In genomic region chr8:105780298-105780697, GRCm38 (mm10) we compare ENCODE assay signal across 33 mouse cellular contexts. TPM values are rescaled to one million over a fixed set of nuclear protein-coding genes. Genes with fewer than 3 reads are reported as not detected.
DNase-seq lines count a peak whose midpoint lies in the region; ATAC-seq and TF ChIP-seq lines count a peak whose summit lies in the region.
"Had no signal": no experiment of that assay in that cellular context is flagged by ENCODE, and none has a peak within 500 bp of the region (broad histone marks: within the 10 kb centered on the region; RNA-seq: fewer than 3 reads in every experiment).

No protein-coding gene starts in this region.

- no peak overlapping the region for H3K4me3 ChIP-seq in midbrain, embryonic 11.5 days (ENCODE audit: low read depth, low read length)
- no peak overlapping the region for H3K4me3 ChIP-seq in midbrain, embryonic 16.5 days (ENCODE audit: low read depth, low read length)
- H3K4me3 ChIP-seq in macrophage (ENCODE audit: inconsistent target): no peak overlapping the region
- no peak overlapping the region for H3K4me3 ChIP-seq in forebrain, postnatal 0 days (ENCODE audit: low read depth, low read length)
- H3K4me3 ChIP-seq in layer of hippocampus, adult 2 months: no peak overlapping the region
- H3K4me3 ChIP-seq: embryonic facial prominence, embryonic 10.5 days; embryonic facial prominence, embryonic 13.5 days; erythroblast, embryonic 14.5 days; forebrain, embryonic 12.5 days; forebrain, embryonic 15.5 days; heart, embryonic 15.5 days had no signal

- H3K4me1 ChIP-seq in midbrain, embryonic 11.5 days (ENCODE audit: control insufficient read depth, insufficient read depth, low read length): no peaks in the 10 kb centered on the region
- no peaks in the 10 kb centered on the region for H3K4me1 ChIP-seq in midbrain, embryonic 16.5 days (ENCODE audit: control insufficient read depth, insufficient read depth, low read length)
- no peaks in the 10 kb centered on the region for H3K4me1 ChIP-seq in forebrain, postnatal 0 days (ENCODE audit: insufficient read depth)
- H3K4me1 ChIP-seq: embryonic facial prominence, embryonic 10.5 days; embryonic facial prominence, embryonic 13.5 days; forebrain, embryonic 12.5 days; forebrain, embryonic 15.5 days; heart, embryonic 15.5 days had no signal

- no peaks in the 10 kb centered on the region for H3K27me3 ChIP-seq in midbrain, embryonic 11.5 days (ENCODE audit: control insufficient read depth, insufficient read depth, low read length)
- H3K27me3 ChIP-seq in midbrain, embryonic 16.5 days (ENCODE audit: control insufficient read depth, insufficient read depth, low read depth, low read length): no peaks in the 10 kb centered on the region
- H3K27me3 ChIP-seq in forebrain, postnatal 0 days (ENCODE audit: insufficient read depth, low read length): no peaks in the 10 kb centered on the region
- H3K27me3 ChIP-seq: embryonic facial prominence, embryonic 13.5 days; forebrain, embryonic 12.5 days; forebrain, embryonic 15.5 days; heart, embryonic 15.5 days had no signal

- TF ChIP-seq CTCF in forebrain, postnatal 0 days (IDR thresholded peaks at IDR 0.05; ENCODE audit: low read depth): no peak
- no peak for TF ChIP-seq CTCF in layer of hippocampus, adult 2 months (conservative IDR thresholded peaks at IDR 0.05)

- no peak for ATAC-seq in midbrain, embryonic 11.5 days (ENCODE audit: low FRiP score)
- no peak for ATAC-seq in midbrain, embryonic 16.5 days
- peak; percentile 79 for ATAC-seq in megakaryocyte progenitor cell, adult 5-6 weeks (replicated peaks; ENCODE audit: poor library complexity)
- no peak for ATAC-seq in forebrain, postnatal 0 days
- ATAC-seq: CD4-positive, CD25-positive, alpha-beta regulatory T cell, adult 4 months; forebrain, embryonic 15.5 days; hindbrain, postnatal 0 days; inflammation-experienced regulatory T-cells, adult 6 months had no signal

- no peak overlapping the region for H3K27ac ChIP-seq in midbrain, embryonic 11.5 days (ENCODE audit: low read depth, low read length)
- no peak overlapping the region for H3K27ac ChIP-seq in midbrain, embryonic 16.5 days (ENCODE audit: low read length)
- H3K27ac ChIP-seq in macrophage: peak overlapping the region; percentile 29
- H3K27ac ChIP-seq in forebrain, postnatal 0 days (ENCODE audit: low read depth, low read length): no peak overlapping the region
- H3K27ac ChIP-seq in layer of hippocampus, adult 2 months: no peak overlapping the region
- H3K27ac ChIP-seq: embryonic facial prominence, embryonic 10.5 days; embryonic facial prominence, embryonic 13.5 days; forebrain, embryonic 12.5 days; forebrain, embryonic 15.5 days; heart, embryonic 15.5 days; hindbrain, embryonic 14.5 days; hindbrain, postnatal 0 days had no signal

- no peak overlapping the region for H3K9ac ChIP-seq in midbrain, embryonic 11.5 days (ENCODE audit: low read length)
- H3K9ac ChIP-seq in midbrain, embryonic 16.5 days (ENCODE audit: low read depth, low read length): no peak overlapping the region
- H3K9ac ChIP-seq in forebrain, postnatal 0 days: no peak overlapping the region
- H3K9ac ChIP-seq: embryonic facial prominence, embryonic 13.5 days; forebrain, embryonic 12.5 days; forebrain, embryonic 15.5 days; heart, embryonic 15.5 days; hindbrain, embryonic 14.5 days had no signal

- no peaks in the 10 kb centered on the region for H3K9me3 ChIP-seq in midbrain, embryonic 11.5 days (ENCODE audit: control insufficient read depth, low read length)
- no peaks in the 10 kb centered on the region for H3K9me3 ChIP-seq in midbrain, embryonic 16.5 days (replicated peaks; ENCODE audit: control insufficient read depth, low read length, poor library complexity, severe bottlenecking)
- no peaks in the 10 kb centered on the region for H3K9me3 ChIP-seq in forebrain, postnatal 0 days (ENCODE audit: low read length)
- H3K9me3 ChIP-seq: embryonic facial prominence, embryonic 10.5 days; embryonic facial prominence, embryonic 13.5 days; forebrain, embryonic 12.5 days; forebrain, embryonic 15.5 days; heart, embryonic 15.5 days had no signal

- peaks cover 11% of the 10 kb centered on the region; the same call in 1 of the 2 replicates for H3K79me2 ChIP-seq in macrophage (ENCODE audit: inconsistent target)

- 91% methylated on average over 5 of the region's 5 CpGs for WGBS in midbrain, embryonic 11.5 days
- WGBS in midbrain, embryonic 16.5 days: 95% methylated on average over 5 of the region's 5 CpGs
- 38% methylated on average over 5 of the region's 5 CpGs for WGBS in macrophage (ENCODE audit: missing documents)
- WGBS in forebrain, postnatal 0 days: 93% methylated on average over 5 of the region's 5 CpGs

- peak; percentile 23 for DNase-seq in midbrain, embryonic 11.5 days (ENCODE audit: low spot score, missing footprints)
- no peak for DNase-seq in forebrain, postnatal 0 days
- DNase-seq in cerebellum, postnatal 10 days: no peak
- DNase-seq in layer of hippocampus, adult 2 months (ENCODE audit: low spot score in 2 of 2): no peak
- DNase-seq: adrenal gland, adult 2 months; adrenal gland, postnatal 14 days; cerebellum, adult 18-20 months; cerebellum, adult 9-10 months; cerebellum, postnatal 25 days; gastrocnemius, postnatal 10 days; gastrocnemius, postnatal 36 days; heart, adult 11 months; heart, postnatal 10 days; heart, postnatal 4 days had no signal

- no peak overlapping the region for H3K4me2 ChIP-seq in midbrain, embryonic 11.5 days
- H3K4me2 ChIP-seq in midbrain, embryonic 16.5 days (ENCODE audit: low read length): no peak overlapping the region
- H3K4me2 ChIP-seq in forebrain, postnatal 0 days (ENCODE audit: low read depth): no peak overlapping the region
- H3K4me2 ChIP-seq: embryonic facial prominence, embryonic 13.5 days; forebrain, embryonic 12.5 days; forebrain, embryonic 15.5 days; heart, embryonic 11.5 days; heart, embryonic 15.5 days; hindbrain, embryonic 14.5 days had no signal

- peaks cover 18% of the 10 kb centered on the region for H3K36me3 ChIP-seq in midbrain, embryonic 11.5 days (ENCODE audit: control insufficient read depth, insufficient read depth, low read length)
- peaks cover 29% of the 10 kb centered on the region for H3K36me3 ChIP-seq in midbrain, embryonic 16.5 days (ENCODE audit: control insufficient read depth, insufficient read depth, low read length)
- peaks cover 74% of the 10 kb centered on the region for H3K36me3 ChIP-seq in macrophage (ENCODE audit: inconsistent target)
- peaks cover 61% of the 10 kb centered on the region for H3K36me3 ChIP-seq in forebrain, postnatal 0 days (ENCODE audit: insufficient read depth)

RNA-seq across cellular contexts. Expression of gene Gfod2, which starts 21.8 kb away (rescaled TPM):
- 36.5 and 38.8 TPM in 2 replicates for polyA plus RNA-seq in midbrain, embryonic 11.5 days (2014; fragmentation: Nextera tagmentation; extraction: Ambion mirVana)
- polyA plus RNA-seq in midbrain, embryonic 16.5 days (2015; fragmentation: Nextera tagmentation; extraction: Ambion mirVana): 94.0 and 95.6 TPM in 2 replicates
- total RNA-seq in macrophage (2018; cell fraction: chromatin; rRNA removed): 1 to 10 TPM in 7 of 26 experiments, under 1 TPM in 17, not detected in 2; 0.15 to 2.4 (median 0.70) TPM
- total RNA-seq in macrophage (2018; cell fraction: cytosol; rRNA removed): 1 to 10 TPM in 2 of 26 experiments, under 1 TPM in 24; 0.17 to 1.3 (median 0.46) TPM
- 1 to 10 TPM in 6 of 26 experiments, under 1 TPM in 19, not detected in 1; 0.26 to 2.6 (median 0.59) TPM for total RNA-seq in macrophage (2018; cell fraction: nucleus; rRNA removed)
- polyA plus RNA-seq in macrophage (2018): 0.26 to 0.85 TPM (median 0.67 TPM) in 3 replicates
- total RNA-seq in megakaryocyte progenitor cell, adult 5-6 weeks (2015): 0.74 and 1.0 TPM in 2 replicates
- 1.4 and 4.2 TPM in 2 replicates for total RNA-seq in megakaryocyte progenitor cell, adult 5-6 weeks (2017)
- total RNA-seq in forebrain, postnatal 0 days (2014; rRNA removed): 42.6 and 51.2 TPM in 2 replicates
- polyA plus RNA-seq in forebrain, postnatal 0 days (2015; fragmentation: Nextera tagmentation; extraction: Ambion mirVana): 58.4 and 71.2 TPM in 2 replicates
- 10 to 100 TPM; 18.2 to 22.8 TPM for total RNA-seq in layer of hippocampus, adult 2 months (2021)

RNA-seq across cellular contexts. Expression of gene Ranbp10, which starts 46.9 kb away (rescaled TPM):
- polyA plus RNA-seq in midbrain, embryonic 11.5 days (2014; fragmentation: Nextera tagmentation; extraction: Ambion mirVana): 10.9 and 11.2 TPM in 2 replicates
- 9.6 and 12.6 TPM in 2 replicates for polyA plus RNA-seq in midbrain, embryonic 16.5 days (2015; fragmentation: Nextera tagmentation; extraction: Ambion mirVana)
- total RNA-seq in macrophage (2018; cell fraction: chromatin; rRNA removed): 100 to 1,000 TPM in 5 of 26 experiments, 10 to 100 TPM in 21; 38.8 to 151 (median 78.5) TPM
- 10 to 100 TPM; 18.9 to 48.5 (median 31.8) TPM for total RNA-seq in macrophage (2018; cell fraction: cytosol; rRNA removed)
- 100 to 1,000 TPM in 3 of 26 experiments, 10 to 100 TPM in 23; 34.2 to 108 (median 55.8) TPM for total RNA-seq in macrophage (2018; cell fraction: nucleus; rRNA removed)
- polyA plus RNA-seq in macrophage (2018): 16.5 to 33.9 TPM (median 23.7 TPM) in 3 replicates
- 12.6 and 13.2 TPM in 2 replicates for total RNA-seq in megakaryocyte progenitor cell, adult 5-6 weeks (2015)
- total RNA-seq in megakaryocyte progenitor cell, adult 5-6 weeks (2017): 7.7 and 9.2 TPM in 2 replicates
- total RNA-seq in forebrain, postnatal 0 days (2014; rRNA removed): 9.8 and 13.6 TPM in 2 replicates
- polyA plus RNA-seq in forebrain, postnatal 0 days (2015; fragmentation: Nextera tagmentation; extraction: Ambion mirVana): 3.5 and 4.5 TPM in 2 replicates
- total RNA-seq in layer of hippocampus, adult 2 months (2021): 10 to 100 TPM; 25.1 to 27.3 TPM

RNA-seq across cellular contexts. Expression of gene Tsnaxip1, which starts 47.2 kb away (rescaled TPM):
- polyA plus RNA-seq in midbrain, embryonic 11.5 days (2014; fragmentation: Nextera tagmentation; extraction: Ambion mirVana): 0.15 and 0.18 TPM in 2 replicates
- polyA plus RNA-seq in midbrain, embryonic 16.5 days (2015; fragmentation: Nextera tagmentation; extraction: Ambion mirVana): 0.77 and 0.93 TPM in 2 replicates
- total RNA-seq in macrophage (2018; cell fraction: chromatin; rRNA removed): not detected
- under 1 TPM in 1 of 26 experiments, not detected in 25; 0.08 TPM for total RNA-seq in macrophage (2018; cell fraction: cytosol; rRNA removed)
- total RNA-seq in macrophage (2018; cell fraction: nucleus; rRNA removed): not detected
- polyA plus RNA-seq in macrophage (2018): not detected in 3 replicates
- not detected in 2 replicates for total RNA-seq in megakaryocyte progenitor cell, adult 5-6 weeks (2015)
- total RNA-seq in megakaryocyte progenitor cell, adult 5-6 weeks (2017): not detected in 2 replicates
- total RNA-seq in forebrain, postnatal 0 days (2014; rRNA removed): 0.67 and 1.2 TPM in 2 replicates
- polyA plus RNA-seq in forebrain, postnatal 0 days (2015; fragmentation: Nextera tagmentation; extraction: Ambion mirVana): 0.92 and 1.1 TPM in 2 replicates
- under 1 TPM; 0.22 to 0.28 TPM for total RNA-seq in layer of hippocampus, adult 2 months (2021)
- total RNA-seq: adrenal gland, adult 2 months; adrenal gland, postnatal 14 days; adrenal gland, postnatal 4 days; common myeloid progenitor, adult 5-6 weeks; gastrocnemius, adult 18-20 months; gastrocnemius, postnatal 10 days; gastrocnemius, postnatal 36 days; heart, adult 8-10 months; heart, postnatal 10 days; heart, postnatal 4 days; MEL had no signal
- polyA plus RNA-seq: adrenal gland, adult 2 months; erythroblast, embryonic 14.5 days; inflammation-experienced regulatory T-cells, adult 6 months had no signal

Comparison
In these comparisons a context has a peak if more than half of its experiments do, and no peak if none do; other contexts are left out.
1. RNA of gene Gfod2, which starts 21.8 kb away (polyA plus RNA-seq): 94.0 to 95.6 TPM in midbrain, embryonic 16.5 days, 58.4 to 71.2 TPM in forebrain, postnatal 0 days and 36.5 to 38.8 TPM in midbrain, embryonic 11.5 days; 0.26 to 0.85 TPM in macrophage; every median in the first group is over 10 times any median in the second.